Mouse (Mus musculus) erythroblast, embryonic 14.5 days (primary cell): ENCODE measurements around the gene Ifnl3.

ENCODE experiments used
- GATA1 ChIP-seq: IDR thresholded peaks from 2 replicates; pipeline ENCODE4 v1.6.1; 2012; ENCODE audit warnings: low read length, inconsistent platforms, mixed read lengths
- TAL1 ChIP-seq: IDR thresholded peaks from 3 replicates; pipeline ENCODE4 v1.6.1; 2012; ENCODE audit warnings: low read length, inconsistent platforms, mixed read lengths

DNA sequence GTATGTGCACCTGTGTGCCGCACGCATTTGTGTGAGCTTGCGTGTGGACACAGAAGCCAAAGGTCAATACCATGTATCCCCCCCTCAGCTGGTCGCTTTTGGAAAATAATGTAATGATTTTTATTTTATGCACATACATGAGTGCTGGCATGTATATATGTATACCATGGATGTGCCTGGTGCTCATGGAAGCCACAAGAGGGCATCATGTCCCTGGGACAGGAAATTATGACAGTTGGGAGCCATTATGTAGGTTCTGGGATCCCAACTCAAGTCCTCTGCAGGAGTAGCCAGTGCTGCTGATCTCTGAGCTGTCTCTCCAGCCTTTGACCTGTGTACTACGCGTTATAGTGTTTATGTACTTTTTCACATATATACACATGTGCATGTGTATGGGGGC, 46.4 kb upstream of the Ifnl3 start:
- TF ChIP-seq GATA1 (no peak), TAL1 (no peak)
